Mouse (Mus musculus) forebrain, embryonic 13.5 days (tissue): ENCODE measurements around the gene Cnot1. TPM values are rescaled to one million over a fixed set of nuclear protein-coding genes. Genes with fewer than 3 reads are reported as not detected.
A peak's percentile ranks its signal among the peaks of the same experiment; 100 is the strongest.

ENCODE experiments used
- ATAC-seq: fragments of 200-750 bp; cut with Nextera tagmentation; 2 replicates; pipeline ENCODE4 v1.8.0; 2017
- H3K27ac ChIP-seq: fragments of 300-500 bp; sonication (generic); 2 replicates; pipeline ENCODE4 v1.5.1; 2015; ENCODE audit warnings: inconsistent platforms, mild to moderate bottlenecking, moderate library complexity
- H3K27me3 ChIP-seq: fragments of 300-500 bp; sonication (generic); 2 replicates; pipeline ENCODE4 v1.6.1; 2015; ENCODE audit warnings: mild to moderate bottlenecking, inconsistent platforms
- H3K36me3 ChIP-seq: fragments of 300-500 bp; sonication (generic); 2 replicates; pipeline ENCODE4 v1.6.1; 2015; ENCODE audit warnings: mild to moderate bottlenecking, inconsistent platforms; ENCODE audit not compliant: poor library complexity, severe bottlenecking
- H3K4me1 ChIP-seq: fragments of 300-500 bp; sonication (generic); 2 replicates; pipeline ENCODE4 v1.6.1; 2015; ENCODE audit warnings: inconsistent platforms
- H3K4me2 ChIP-seq: fragments of 300-500 bp; sonication (generic); 2 replicates; pipeline ENCODE4 v1.6.1; 2015; ENCODE audit warnings: inconsistent platforms, mild to moderate bottlenecking, moderate library complexity
- H3K4me3 ChIP-seq: fragments of 300-500 bp; sonication (generic); 2 replicates; pipeline ENCODE4 v1.5.1; 2015; ENCODE audit warnings: mild to moderate bottlenecking, inconsistent platforms
- H3K9ac ChIP-seq: fragments of 300-500 bp; sonication (generic); 2 replicates; pipeline ENCODE4 v1.6.1; 2015; ENCODE audit warnings: mild to moderate bottlenecking, inconsistent platforms
- H3K9me3 ChIP-seq: fragments of 300-500 bp; sonication (generic); replicated peaks from 2 replicates; pipeline ENCODE4 v1.6.1; 2016; ENCODE audit warnings: inconsistent platforms
- WGBS: fragments of 180-500 bp; shearing (Covaris S2); methylation state at CpG from one replicate; pipeline ENCODE4 v1.1.7; 2015; 5-methylcytosine and 5-hydroxymethylcytosine counted together
- polyA plus RNA-seq: library from polyadenylated mRNA; unstranded; fragments of >200 nt; fragmentation: Nextera tagmentation; extraction: Ambion mirVana; gene quantifications from 2 replicates; pipeline ENCODE4 v1.2.1, GENCODE M21; 2015

Gene Cnot1
- polyA plus RNA-seq, 1 experiment from 2014 or later, result 50.3 TPM

- no peak overlapping the region for H3K4me3 ChIP-seq
- 45% methylated on average over 6 of the region's 6 CpGs for WGBS
- no peak for ATAC-seq
Observed at GRCm38 (mm10) chr8:95698179-95698578, 109.1 kb downstream of the Cnot1 start.

GRCm38 (mm10) chr8:95697128-95697527 is 110.1 kb downstream of the Cnot1 start:
- Histone ChIP-seq H3K4me2 (peak overlapping the region; percentile 33), H3K36me3 (no peaks in the 10 kb centered on the region), H3K4me3 (no peak overlapping the region), H3K9me3 (no peaks in the 10 kb centered on the region), H3K27me3 (peaks cover 22% of the 10 kb centered on the region), H3K9ac (peak overlapping the region; percentile 6; the same call in 1 of the 2 replicates), H3K4me1 (peaks cover 41% of the 10 kb centered on the region), H3K27ac (no peak overlapping the region)
- WGBS, result under 1% methylated on average over 11 of the region's 11 CpGs
- ATAC-seq, result peak; percentile 60

More at GRCm38 (mm10) chr8:95698179-95698578, 109.1 kb downstream of the Cnot1 start:
- no peak overlapping the region for H3K9ac ChIP-seq
- H3K4me1 ChIP-seq, result peaks cover 47% of the 10 kb centered on the region
- peaks cover 22% of the 10 kb centered on the region for H3K27me3 ChIP-seq
- H3K27ac ChIP-seq, result no peak overlapping the region
- H3K36me3 ChIP-seq, result no peaks in the 10 kb centered on the region
- H3K4me2 ChIP-seq, result no peak overlapping the region
- H3K9me3 ChIP-seq, result no peaks in the 10 kb centered on the region

GRCm38 (mm10) chr8:95696661-95697060 is 110.6 kb downstream of the Cnot1 start:
- no peak for ATAC-seq
- Histone ChIP-seq H3K9ac (peak overlapping the region; percentile 6; the same call in 1 of the 2 replicates), H3K9me3 (no peaks in the 10 kb centered on the region), H3K36me3 (no peaks in the 10 kb centered on the region), H3K27ac (no peak overlapping the region), H3K4me3 (no peak overlapping the region), H3K27me3 (peaks cover 22% of the 10 kb centered on the region), H3K4me2 (peak overlapping the region; percentile 33), H3K4me1 (peaks cover 36% of the 10 kb centered on the region)
- WGBS, result 48% methylated on average over 6 of the region's 8 CpGs

GRCm38 (mm10) chr8:95694631-95695030 is 112.6 kb downstream of the Cnot1 start:
- Histone ChIP-seq H3K4me3 (no peak overlapping the region), H3K4me2 (peak overlapping the region; percentile 7; the same call in 1 of the 2 replicates), H3K9me3 (no peaks in the 10 kb centered on the region), H3K27me3 (peaks cover 23% of the 10 kb centered on the region), H3K9ac (peak overlapping the region; percentile 14), H3K27ac (peak overlapping the region; percentile 57), H3K4me1 (peaks cover 16% of the 10 kb centered on the region), H3K36me3 (no peaks in the 10 kb centered on the region)
- 4% methylated on average over 6 of the region's 6 CpGs for WGBS
- peak; percentile 22; the same call in 1 of the 2 replicates for ATAC-seq

GRCm38 (mm10) chr8:95690929-95691541 is 116.2 kb downstream of the Cnot1 start:
- Histone ChIP-seq H3K4me1 (peaks cover 16% of the 10 kb centered on the region), H3K27ac (no peak overlapping the region), H3K27me3 (peaks cover 20% of the 10 kb centered on the region), H3K36me3 (no peaks in the 10 kb centered on the region), H3K4me3 (no peak overlapping the region), H3K9ac (no peak overlapping the region), H3K9me3 (no peaks in the 10 kb centered on the region), H3K4me2 (no peak overlapping the region)
- ATAC-seq, result no peak
- WGBS, result 87% methylated on average over 13 of the region's 13 CpGs

- Histone ChIP-seq H3K9me3 (no peaks in the 10 kb centered on the region), H3K27ac (no peak overlapping the region), H3K9ac (no peak overlapping the region), H3K27me3 (peaks cover 6% of the 10 kb centered on the region; the same call in 1 of the 2 replicates), H3K36me3 (no peaks in the 10 kb centered on the region), H3K4me2 (no peak overlapping the region), H3K4me1 (0 out of 2 replicates have a peak, but pooled peaks cover 3% of the 10 kb centered on the region), H3K4me3 (no peak overlapping the region)
- WGBS, result 51% methylated on average over 10 of the region's 10 CpGs
- peak; percentile 50; the same call in 1 of the 2 replicates for ATAC-seq
Observed at GRCm38 (mm10) chr8:95688073-95688672, 119.1 kb downstream of the Cnot1 start.

- under 1% methylated on average over 49 of the region's 70 CpGs for WGBS
- peaks cover 74% of the 10 kb centered on the region for H3K27me3 ChIP-seq
- H3K4me3 ChIP-seq, result peak overlapping the region; percentile 62
- ATAC-seq, result peak; percentile 78
- no peaks in the 10 kb centered on the region for H3K9me3 ChIP-seq
- H3K9ac ChIP-seq, result peak overlapping the region; percentile 72
- H3K4me1 ChIP-seq, result peaks cover 15% of the 10 kb centered on the region
- no peaks in the 10 kb centered on the region for H3K36me3 ChIP-seq
- H3K4me2 ChIP-seq, result peak overlapping the region; percentile 86
- no peak overlapping the region for H3K27ac ChIP-seq
Observed at GRCm38 (mm10) chr8:95678024-95678611, 129.1 kb downstream of the Cnot1 start.

GRCm38 (mm10) chr8:95677591-95678023 is 129.7 kb downstream of the Cnot1 start:
- Histone ChIP-seq H3K27me3 (peaks cover 75% of the 10 kb centered on the region), H3K4me1 (peaks cover 15% of the 10 kb centered on the region), H3K27ac (no peak overlapping the region), H3K4me2 (peak overlapping the region; percentile 86), H3K36me3 (no peaks in the 10 kb centered on the region), H3K9ac (peak overlapping the region; percentile 72), H3K4me3 (peak overlapping the region; percentile 62), H3K9me3 (no peaks in the 10 kb centered on the region)
- WGBS, result 1% methylated on average over 18 of the region's 48 CpGs
- peak; percentile 73 for ATAC-seq

GRCm38 (mm10) chr8:95676631-95677030 is 130.6 kb downstream of the Cnot1 start, which contains the start of gene Ndrg4:
Gene Ndrg4 (plus strand): TSS chr8:95676980.
- ATAC-seq, result no peak
- H3K4me3 ChIP-seq, result peak within 1 kb of the TSS; percentile 62
- H3K9me3 ChIP-seq, result no peaks in the 10 kb centered on the region
- 54% methylated on average over 9 of the region's 9 CpGs for WGBS
- H3K4me1 ChIP-seq, result peaks cover 15% of the 10 kb centered on the region
- peaks cover 80% of the 10 kb centered on the region for H3K27me3 ChIP-seq
- no peak within 1 kb of the TSS for H3K27ac ChIP-seq
- H3K9ac ChIP-seq, result peak within 1 kb of the TSS; percentile 72
- H3K36me3 ChIP-seq, result no peaks in the 10 kb centered on the region
- peak within 1 kb of the TSS; percentile 86 for H3K4me2 ChIP-seq

- H3K27ac ChIP-seq, result no peak overlapping the region
- H3K9me3 ChIP-seq, result no peaks in the 10 kb centered on the region
- no peak overlapping the region for H3K4me2 ChIP-seq
- H3K4me3 ChIP-seq, result no peak overlapping the region
- ATAC-seq, result no peak
- H3K27me3 ChIP-seq, result peaks cover 43% of the 10 kb centered on the region
- H3K4me1 ChIP-seq, result peaks cover 15% of the 10 kb centered on the region
- H3K9ac ChIP-seq, result no peak overlapping the region
- 84% methylated on average over 5 of the region's 5 CpGs for WGBS
- H3K36me3 ChIP-seq, result no peaks in the 10 kb centered on the region
Observed at GRCm38 (mm10) chr8:95672811-95673210, 134.5 kb downstream of the Cnot1 start.

- no peak overlapping the region for H3K9ac ChIP-seq
- no peaks in the 10 kb centered on the region for H3K9me3 ChIP-seq
- no peaks in the 10 kb centered on the region for H3K36me3 ChIP-seq
- 87% methylated on average over 6 of the region's 6 CpGs for WGBS
- no peak overlapping the region for H3K4me2 ChIP-seq
- no peak overlapping the region for H3K4me3 ChIP-seq
- no peak for ATAC-seq
- peaks cover 10% of the 10 kb centered on the region for H3K4me1 ChIP-seq
- no peak overlapping the region for H3K27ac ChIP-seq
- peaks cover 34% of the 10 kb centered on the region for H3K27me3 ChIP-seq
Observed at GRCm38 (mm10) chr8:95671861-95672260, 135.4 kb downstream of the Cnot1 start.

- Histone ChIP-seq H3K36me3 (no peaks in the 10 kb centered on the region), H3K9me3 (0 out of 2 replicates have a peak, but pooled peaks cover 5% of the 10 kb centered on the region), H3K4me3 (no peak overlapping the region), H3K4me2 (no peak overlapping the region), H3K9ac (no peak overlapping the region), H3K4me1 (peaks cover 7% of the 10 kb centered on the region), H3K27ac (no peak overlapping the region), H3K27me3 (peaks cover 17% of the 10 kb centered on the region)
- 82% methylated on average over 2 of the region's 2 CpGs for WGBS
- ATAC-seq, result no peak
Observed at GRCm38 (mm10) chr8:95669967-95670366, 137.3 kb downstream of the Cnot1 start.
